Mouse (Mus musculus): ENCODE results near the gene Kif2c. TPM values are rescaled to one million over a fixed set of nuclear protein-coding genes. Genes with fewer than 3 reads are reported as not detected.

The Kif2c gene
- polyA plus RNA-seq, 1 experiment from 2014 or later = 137 TPM

DNA sequence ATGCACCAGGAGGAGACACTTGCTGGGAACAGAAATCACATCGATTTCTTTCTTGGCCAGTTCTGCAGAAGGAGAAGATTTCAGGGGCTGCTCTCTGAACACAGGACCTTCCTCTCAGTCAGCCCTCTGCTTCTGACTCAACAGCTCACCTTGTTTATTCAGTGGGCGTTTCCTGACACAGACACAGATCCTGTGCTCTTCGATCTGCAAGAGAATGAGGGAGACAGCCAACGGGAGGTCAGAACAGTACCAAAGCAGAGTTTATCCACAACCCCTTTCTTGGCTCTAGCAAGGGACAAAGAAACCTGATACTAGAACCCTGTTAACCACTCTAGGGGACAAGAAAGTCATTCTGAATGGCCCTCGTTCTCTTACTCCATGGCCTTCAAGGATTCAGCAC is 12.5 kb downstream of the Kif2c start:
- Histone ChIP-seq H3K4me3 (ENCODE audit: low read depth, low read length) (no peak overlapping the region), H3K4me1 (ENCODE audit: control insufficient read depth, insufficient read depth, low read length) (no peaks in the 10 kb centered on the region), H3K36me3 (replicated peaks; ENCODE audit: control insufficient read depth, insufficient read depth, low read depth, low read length) (peaks cover 15% of the 10 kb centered on the region), H3K9ac (replicated peaks; ENCODE audit: low read length) (no peak overlapping the region), H3K27ac (replicated peaks; ENCODE audit: low read depth, low read length) (no peak overlapping the region), H3K4me2 (ENCODE audit: low read depth, low read length) (no peak overlapping the region), H3K27me3 (ENCODE audit: control insufficient read depth, insufficient read depth, low read length) (no peaks in the 10 kb centered on the region), H3K9me3 (replicated peaks; ENCODE audit: control insufficient read depth, low read length) (no peaks in the 10 kb centered on the region)
- ATAC-seq (replicated peaks; ENCODE audit: insufficient number of reproducible peaks, low FRiP score, low TSS enrichment, low read depth) (no peak), DNase-seq (ENCODE audit: low spot score) (no peak)
- 91% methylated on average over 5 of the region's 5 CpGs for WGBS

DNA sequence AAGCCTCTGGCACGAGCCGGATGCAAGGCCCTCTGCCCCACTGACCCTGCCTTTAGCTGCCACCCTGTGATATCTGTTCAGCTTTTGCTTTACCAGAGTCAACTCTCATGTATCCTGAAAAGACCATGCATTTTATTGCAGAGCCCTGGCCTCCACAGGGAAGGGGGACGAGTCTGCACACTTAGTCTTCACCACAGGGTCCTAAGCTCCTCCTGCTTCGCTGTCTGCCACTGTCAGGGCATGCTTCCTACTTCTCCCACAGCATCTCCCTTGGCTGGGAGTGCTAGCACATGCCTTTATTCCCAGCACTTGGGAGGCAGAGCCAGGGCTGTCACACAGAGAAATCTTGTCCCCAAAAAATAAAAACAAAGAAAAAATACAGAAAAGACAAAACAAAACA is 21.3 kb downstream of the Kif2c start:
- DNase-seq (ENCODE audit: low spot score) = no peak
- H3K36me3 ChIP-seq (replicated peaks; ENCODE audit: control insufficient read depth, insufficient read depth, low read depth, low read length) = peaks cover 15% of the 10 kb centered on the region
- H3K9me3 ChIP-seq (replicated peaks; ENCODE audit: control insufficient read depth, low read length) = no peaks in the 10 kb centered on the region
- no peak overlapping the region for H3K4me2 ChIP-seq (ENCODE audit: low read depth, low read length)
- ATAC-seq (replicated peaks; ENCODE audit: insufficient number of reproducible peaks, low FRiP score, low TSS enrichment, low read depth) = no peak
- 82% methylated on average over 4 of the region's 4 CpGs for WGBS
- H3K9ac ChIP-seq (replicated peaks; ENCODE audit: low read length) = no peak overlapping the region
- no peaks in the 10 kb centered on the region for H3K27me3 ChIP-seq (ENCODE audit: control insufficient read depth, insufficient read depth, low read length)
- H3K27ac ChIP-seq (replicated peaks; ENCODE audit: low read depth, low read length) = no peak overlapping the region
- no peaks in the 10 kb centered on the region for H3K4me1 ChIP-seq (ENCODE audit: control insufficient read depth, insufficient read depth, low read length)
- H3K4me3 ChIP-seq (ENCODE audit: low read depth, low read length) = no peak overlapping the region

GRCm38 (mm10) chr4:117159666-117160065 is 22.8 kb downstream of the Kif2c start:
- no peak for ATAC-seq (replicated peaks; ENCODE audit: insufficient number of reproducible peaks, low FRiP score, low TSS enrichment, low read depth)
- H3K27me3 ChIP-seq (ENCODE audit: control insufficient read depth, insufficient read depth, low read length) = no peaks in the 10 kb centered on the region
- DNase-seq (ENCODE audit: low spot score) = no peak
- no peak overlapping the region for H3K4me3 ChIP-seq (ENCODE audit: low read depth, low read length)
- no peak overlapping the region for H3K4me2 ChIP-seq (ENCODE audit: low read depth, low read length)
- H3K36me3 ChIP-seq (replicated peaks; ENCODE audit: control insufficient read depth, insufficient read depth, low read depth, low read length) = peaks cover 15% of the 10 kb centered on the region
- no peak overlapping the region for H3K9ac ChIP-seq (replicated peaks; ENCODE audit: low read length)
- H3K27ac ChIP-seq (replicated peaks; ENCODE audit: low read depth, low read length) = no peak overlapping the region
- no peaks in the 10 kb centered on the region for H3K9me3 ChIP-seq (replicated peaks; ENCODE audit: control insufficient read depth, low read length)
- WGBS = 83% methylated on average over 10 of the region's 10 CpGs
- no peaks in the 10 kb centered on the region for H3K4me1 ChIP-seq (ENCODE audit: control insufficient read depth, insufficient read depth, low read length)

- WGBS = 35% methylated on average over 6 of the region's 6 CpGs
- H3K27me3 ChIP-seq (ENCODE audit: control insufficient read depth, insufficient read depth, low read length) = no peaks in the 10 kb centered on the region
- no peak overlapping the region for H3K27ac ChIP-seq (replicated peaks; ENCODE audit: low read depth, low read length)
- no peak overlapping the region; the same call in 1 of the 2 replicates for H3K4me2 ChIP-seq (ENCODE audit: low read depth, low read length)
- ATAC-seq (replicated peaks; ENCODE audit: insufficient number of reproducible peaks, low FRiP score, low TSS enrichment, low read depth) = no peak
- H3K36me3 ChIP-seq (replicated peaks; ENCODE audit: control insufficient read depth, insufficient read depth, low read depth, low read length) = peaks cover 18% of the 10 kb centered on the region
- H3K4me1 ChIP-seq (ENCODE audit: control insufficient read depth, insufficient read depth, low read length) = no peaks in the 10 kb centered on the region; the same call in 1 of the 2 replicates
- H3K9me3 ChIP-seq (replicated peaks; ENCODE audit: control insufficient read depth, low read length) = no peaks in the 10 kb centered on the region
- DNase-seq (ENCODE audit: low spot score) = no peak
- H3K4me3 ChIP-seq (ENCODE audit: low read depth, low read length) = peak overlapping the region; percentile 98; the same call in 1 of the 2 replicates
- no peak overlapping the region for H3K9ac ChIP-seq (replicated peaks; ENCODE audit: low read length)
Measured at GRCm38 (mm10) chr4:117156372-117156771, 26.1 kb downstream of the Kif2c start.

DNA sequence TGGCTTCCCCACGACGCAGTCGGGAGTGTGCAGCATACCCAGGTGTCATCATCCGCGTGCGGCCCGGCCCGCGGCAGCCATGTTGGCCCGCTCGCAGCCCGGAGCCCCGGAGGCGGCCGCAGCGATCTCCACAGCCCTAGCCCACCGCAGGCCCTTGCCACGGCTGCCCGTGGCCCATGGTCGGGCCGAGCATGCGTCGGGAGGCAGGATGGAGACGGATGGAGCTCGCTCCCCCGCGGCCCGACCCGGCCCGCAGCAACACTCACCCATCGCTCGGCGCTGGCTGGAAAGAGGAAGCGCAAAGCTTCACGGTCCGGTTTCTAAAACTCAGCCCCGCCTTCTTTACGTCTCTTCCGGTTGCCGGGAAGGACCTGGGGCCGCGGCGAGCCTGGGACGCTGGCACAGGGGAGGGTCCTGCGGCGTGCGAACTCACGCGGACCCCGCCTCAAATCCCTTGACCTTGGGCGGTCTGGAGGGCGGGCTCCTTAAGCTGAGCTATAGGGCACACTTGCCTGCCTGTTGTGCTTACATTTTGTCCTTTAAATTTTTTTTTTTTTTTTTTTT is 26.6 kb downstream of the Kif2c start, which contains the start of gene Rps8:
Rps8 (minus strand) TSS at position 452 of the 564 bp plus-strand sequence.
- ATAC-seq (replicated peaks; ENCODE audit: insufficient number of reproducible peaks, low FRiP score, low TSS enrichment, low read depth) (peak; percentile 95), DNase-seq (ENCODE audit: low spot score) (peak; percentile 96)
- WGBS = under 1% methylated on average over 50 of the region's 52 CpGs
- peak within 1 kb of the TSS; percentile 99 for H3K9ac ChIP-seq (replicated peaks; ENCODE audit: low read length)
- no peaks in the 10 kb centered on the region; the same call in 1 of the 2 replicates for H3K4me1 ChIP-seq (ENCODE audit: control insufficient read depth, insufficient read depth, low read length)
- H3K4me3 ChIP-seq (ENCODE audit: low read depth, low read length) = peak within 1 kb of the TSS; percentile 98
- peak within 1 kb of the TSS; percentile 86 for H3K4me2 ChIP-seq (ENCODE audit: low read depth, low read length)
- peak within 1 kb of the TSS; percentile 94 for H3K27ac ChIP-seq (replicated peaks; ENCODE audit: low read depth, low read length)
- H3K9me3 ChIP-seq (replicated peaks; ENCODE audit: control insufficient read depth, low read length) = no peaks in the 10 kb centered on the region
- H3K27me3 ChIP-seq (ENCODE audit: control insufficient read depth, insufficient read depth, low read length) = no peaks in the 10 kb centered on the region
- peaks cover 21% of the 10 kb centered on the region for H3K36me3 ChIP-seq (replicated peaks; ENCODE audit: control insufficient read depth, insufficient read depth, low read depth, low read length)

DNA sequence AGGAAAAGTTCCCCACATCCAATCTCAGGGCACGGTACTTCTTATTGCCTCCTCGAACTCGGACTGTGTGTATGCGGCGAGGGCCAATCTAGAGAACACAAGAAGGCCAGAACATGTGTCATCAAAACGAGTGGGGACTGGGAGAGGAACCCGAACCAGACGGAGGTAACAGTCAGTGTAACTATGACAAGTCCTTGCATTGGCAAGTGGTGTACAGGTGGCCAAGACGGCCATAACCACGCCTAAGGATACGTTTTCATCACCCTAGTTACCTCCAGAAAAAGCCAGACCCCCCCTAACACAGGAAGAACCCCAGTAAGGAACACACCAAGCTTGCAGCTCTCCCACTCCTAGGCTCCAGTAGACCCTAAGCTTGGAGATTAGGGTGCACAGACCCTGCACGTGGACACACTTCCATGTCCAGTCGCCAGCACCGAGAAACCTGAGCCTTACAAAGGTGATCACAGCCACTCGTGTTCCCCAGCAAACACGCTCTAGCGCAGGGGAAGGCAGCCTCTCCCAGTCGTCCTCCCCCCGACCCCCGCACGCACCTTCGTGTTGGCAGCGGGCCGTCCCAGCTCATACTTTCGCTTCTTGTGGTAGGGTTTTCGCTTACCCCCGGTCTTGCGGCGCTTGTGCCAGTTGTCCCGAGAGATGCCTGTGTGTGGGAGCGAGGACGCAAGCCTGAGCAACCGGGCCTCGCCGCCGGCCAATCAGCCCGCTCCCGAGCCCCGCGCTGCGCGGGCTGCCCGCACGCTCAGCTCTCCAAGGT is 27.2 kb downstream of the Kif2c start:
- no peaks in the 10 kb centered on the region for H3K27me3 ChIP-seq (ENCODE audit: control insufficient read depth, insufficient read depth, low read length)
- H3K36me3 ChIP-seq (replicated peaks; ENCODE audit: control insufficient read depth, insufficient read depth, low read depth, low read length) = peaks cover 24% of the 10 kb centered on the region
- H3K9me3 ChIP-seq (replicated peaks; ENCODE audit: control insufficient read depth, low read length) = no peaks in the 10 kb centered on the region
- H3K4me1 ChIP-seq (ENCODE audit: control insufficient read depth, insufficient read depth, low read length) = no peaks in the 10 kb centered on the region; the same call in 1 of the 2 replicates
- ATAC-seq (replicated peaks; ENCODE audit: insufficient number of reproducible peaks, low FRiP score, low TSS enrichment, low read depth) (no peak), DNase-seq (ENCODE audit: low spot score) (no peak)
- peak overlapping the region; percentile 99 for H3K9ac ChIP-seq (replicated peaks; ENCODE audit: low read length)
- 2% methylated on average over 44 of the region's 44 CpGs for WGBS
- peak overlapping the region; percentile 98 for H3K4me3 ChIP-seq (ENCODE audit: low read depth, low read length)
- peak overlapping the region; percentile 86 for H3K4me2 ChIP-seq (ENCODE audit: low read depth, low read length)
- H3K27ac ChIP-seq (replicated peaks; ENCODE audit: low read depth, low read length) = peak overlapping the region; percentile 94

DNA sequence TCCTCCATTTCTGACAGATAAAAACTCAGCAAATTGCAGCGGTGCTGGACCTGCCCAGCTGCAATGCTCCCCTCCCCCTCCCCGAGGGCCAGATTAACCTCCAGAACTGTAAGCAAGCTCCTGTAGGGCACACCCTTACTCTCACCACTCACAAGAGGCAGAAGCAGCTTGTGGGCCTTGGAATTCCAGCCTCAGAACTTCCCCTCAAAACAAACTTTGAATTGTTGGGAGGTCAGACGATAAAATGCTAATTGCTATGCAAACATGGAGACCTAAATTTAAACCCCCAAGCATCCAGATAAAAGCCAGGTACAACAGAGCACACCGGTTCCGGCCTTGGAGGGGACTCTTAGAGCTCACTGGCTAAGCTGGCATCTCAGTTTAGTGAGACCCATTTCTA is 29.7 kb downstream of the Kif2c start:
- 83% methylated on average over 5 of the region's 5 CpGs for WGBS
- H3K9ac ChIP-seq (replicated peaks; ENCODE audit: low read length) = no peak overlapping the region
- no peak overlapping the region for H3K4me3 ChIP-seq (ENCODE audit: low read depth, low read length)
- H3K4me1 ChIP-seq (ENCODE audit: control insufficient read depth, insufficient read depth, low read length) = no peaks in the 10 kb centered on the region; the same call in 1 of the 2 replicates
- H3K4me2 ChIP-seq (ENCODE audit: low read depth, low read length) = no peak overlapping the region
- H3K36me3 ChIP-seq (replicated peaks; ENCODE audit: control insufficient read depth, insufficient read depth, low read depth, low read length) = peaks cover 21% of the 10 kb centered on the region
- H3K27me3 ChIP-seq (ENCODE audit: control insufficient read depth, insufficient read depth, low read length) = no peaks in the 10 kb centered on the region
- no peak for ATAC-seq (replicated peaks; ENCODE audit: insufficient number of reproducible peaks, low FRiP score, low TSS enrichment, low read depth)
- H3K27ac ChIP-seq (replicated peaks; ENCODE audit: low read depth, low read length) = no peak overlapping the region
- no peaks in the 10 kb centered on the region for H3K9me3 ChIP-seq (replicated peaks; ENCODE audit: control insufficient read depth, low read length)
- DNase-seq (ENCODE audit: low spot score) = no peak

DNA sequence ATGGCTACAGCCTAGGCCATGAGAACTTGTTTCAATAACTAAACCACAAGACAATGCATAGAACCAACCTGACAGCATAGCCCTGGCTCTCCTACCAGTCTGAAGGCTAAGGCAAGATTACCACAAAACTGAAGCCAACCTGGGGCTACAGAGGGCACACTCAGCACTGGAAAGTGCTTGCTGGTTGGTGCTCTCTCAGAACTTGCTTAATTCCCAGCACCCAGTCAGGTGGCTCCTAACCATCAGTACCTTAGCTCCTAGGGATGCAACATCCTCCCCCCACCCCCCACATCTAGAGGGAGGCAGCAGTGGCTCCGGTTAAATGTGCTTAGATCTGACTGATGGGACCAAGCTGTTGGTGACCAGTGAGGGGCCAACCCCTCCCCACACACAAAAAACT is 31.0 kb downstream of the Kif2c start:
- ATAC-seq (replicated peaks; ENCODE audit: insufficient number of reproducible peaks, low FRiP score, low TSS enrichment, low read depth) = no peak
- H3K36me3 ChIP-seq (replicated peaks; ENCODE audit: control insufficient read depth, insufficient read depth, low read depth, low read length) = peaks cover 21% of the 10 kb centered on the region
- no peak overlapping the region for H3K4me3 ChIP-seq (ENCODE audit: low read depth, low read length)
- H3K27me3 ChIP-seq (ENCODE audit: control insufficient read depth, insufficient read depth, low read length) = no peaks in the 10 kb centered on the region
- 81% methylated on average over 1 of the region's 1 CpGs for WGBS
- DNase-seq (ENCODE audit: low spot score) = no peak
- no peaks in the 10 kb centered on the region; the same call in 1 of the 2 replicates for H3K4me1 ChIP-seq (ENCODE audit: control insufficient read depth, insufficient read depth, low read length)
- H3K4me2 ChIP-seq (ENCODE audit: low read depth, low read length) = no peak overlapping the region
- no peak overlapping the region for H3K27ac ChIP-seq (replicated peaks; ENCODE audit: low read depth, low read length)
- H3K9me3 ChIP-seq (replicated peaks; ENCODE audit: control insufficient read depth, low read length) = no peaks in the 10 kb centered on the region
- H3K9ac ChIP-seq (replicated peaks; ENCODE audit: low read length) = no peak overlapping the region
